Comparison of ENCODE assay signal across 13 mouse cellular contexts in the genomic region with DNA sequence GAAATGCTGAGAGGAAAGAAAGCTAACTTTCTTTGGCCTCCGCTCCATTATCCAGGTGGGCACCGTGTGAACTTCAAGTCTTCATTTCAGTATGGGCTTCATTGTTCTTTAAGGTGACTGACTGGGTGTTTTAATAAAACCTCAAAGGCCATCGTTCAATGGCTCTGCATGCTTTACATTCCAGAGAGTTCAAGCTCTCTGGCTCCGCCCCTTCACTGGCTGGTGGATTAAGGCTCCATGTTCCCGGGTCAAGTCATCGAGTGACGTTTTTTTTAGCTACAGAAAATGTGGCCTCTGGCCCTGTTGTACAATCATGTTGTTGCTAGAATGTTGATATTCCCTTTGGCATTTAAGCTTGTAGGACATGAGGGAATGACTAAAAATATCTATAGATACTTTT. TPM values are rescaled to one million over a fixed set of nuclear protein-coding genes. Genes with fewer than 3 reads are reported as not detected.
DNase-seq lines count a peak whose midpoint lies in the region.
"Had no signal": no experiment of that assay in that cellular context is flagged by ENCODE, and none has a peak within 500 bp of the region (broad histone marks: within the 10 kb centered on the region; RNA-seq: fewer than 3 reads in every experiment).

No protein-coding gene starts in this region.

- peak; percentile 17 for DNase-seq in adrenal gland, adult 2 months
- DNase-seq in adrenal gland, adult 8-10 months, result no peak
- DNase-seq in retina, postnatal 1 day, result peak; percentile 9
- no peak for DNase-seq in retina, embryonic 14.5 days (ENCODE audit: low spot score)
- peak; percentile 66 to 67 for DNase-seq in kidney, postnatal 25 days
- no peak for DNase-seq in thymus, postnatal 25 days
- DNase-seq in c-Kit-positive CD71-positive TER-119-positive erythroid progenitor cells, embryonic 14.5 days (ENCODE audit: low spot score), result no peak
- no peak for DNase-seq in right cerebral cortex, adult 2 months (ENCODE audit: low spot score in 2 of 2)
- DNase-seq: cerebellum, postnatal 36 days; heart, adult 18-20 months; liver, embryonic 13.5 days had no signal

RNA-seq across cellular contexts. Expression of a gene that starts 42.7 kb away (rescaled TPM):
- total RNA-seq in adrenal gland, adult 2 months (2021), result under 1 TPM; 0.09 to 0.10 TPM
- 0.06 and 0.09 TPM in 2 replicates for polyA plus RNA-seq in adrenal gland, adult 2 months (2012; rRNA removed)
- total RNA-seq in adrenal gland, adult 8-10 months (2022), result under 1 TPM in 2 of 4 experiments, not detected in 2; 0.14 to 0.20 TPM
- total RNA-seq: heart, adult 18-20 months; left cerebral cortex, adult 8-10 months had no signal
- polyA plus RNA-seq: forebrain, embryonic 12.5 days; liver, embryonic 13.5 days had no signal

Comparison
In these comparisons a context has a peak if more than half of its experiments do, and no peak if none do; other contexts are left out.
1. DNase-seq: peak in adrenal gland, adult 2 months (single experiment), retina, postnatal 1 day (single experiment) and kidney, postnatal 25 days (2 of 2); none in adrenal gland, adult 8-10 months (single experiment), retina, embryonic 14.5 days (single experiment), thymus, postnatal 25 days (single experiment), c-Kit-positive CD71-positive TER-119-positive erythroid progenitor cells, embryonic 14.5 days (single experiment) and right cerebral cortex, adult 2 months (0 of 2).